Mouse (Mus musculus) adrenal gland, adult 8-10 months (tissue): ENCODE measurements at regions not wholly inside any gene's neighbourhood (a gene's known extent, or its start where the extent isn't known, plus 50 kb on each side); places are given as distances from the start of the nearest gene placed in this dataset.

ENCODE experiments used
- DNase-seq: peaks from one replicate; pipeline ENCODE4 v3.0.0; 2022
- microRNA-seq, 2 experiments: library from miRNA; unstranded; fragments of <30 nt; microRNA quantifications; one replicate each; pipeline ENCODE4 v1.2.0; 2022

- no peak for DNase-seq
These were observed 61.7 kb upstream of the Dpyd start for GRCm38 (mm10) chr3:118500234-118500633.

GRCm38 (mm10) chr3:118507582-118508237, 54.2 kb upstream of the Dpyd start:
- no peak for DNase-seq

GRCm38 (mm10) chr3:118510837-118511236, 51.1 kb upstream of the Dpyd start:
- DNase-seq = no peak

- no peak for DNase-seq
These were observed 50.0 kb upstream of the Dpyd start for GRCm38 (mm10) chr3:118511969-118512368.

Small RNA genes lying in the stretch of these regions (microRNA-seq; reads per million reads assigned to microRNA genes)
- gene Gm24155 = 0 reads per million in 2 experiments
- 545 to 847 reads per million in 2 experiments for gene Mir137
